In genomic region chr5:5044326-5044725, GRCm38 (mm10) we compare ENCODE assay signal across 27 mouse cellular contexts.
DNase-seq lines count a peak whose midpoint lies in the region; ATAC-seq and TF ChIP-seq lines count a peak whose summit lies in the region.
"Had no signal": no experiment of that assay in that cellular context is flagged by ENCODE, and none has a peak within 500 bp of the region (broad histone marks: within the 10 kb centered on the region; RNA-seq: fewer than 3 reads in every experiment).

No protein-coding gene starts in this region.

- no peaks in the 10 kb centered on the region for H3K27me3 ChIP-seq in forebrain, postnatal 0 days (ENCODE audit: insufficient read depth, low read length)
- no peaks in the 10 kb centered on the region for H3K27me3 ChIP-seq in forebrain, embryonic 11.5 days (ENCODE audit: control insufficient read depth, insufficient read depth, low read length)
- H3K27me3 ChIP-seq: CH12.LX; forebrain, embryonic 13.5 days; heart, embryonic 12.5 days; heart, embryonic 15.5 days; hindbrain, embryonic 13.5 days; intestine, embryonic 15.5 days; Patski had no signal

- H3K4me3 ChIP-seq in forebrain, postnatal 0 days (ENCODE audit: low read depth, low read length) = no peak overlapping the region
- H3K4me3 ChIP-seq in forebrain, embryonic 11.5 days (ENCODE audit: low read depth, low read length) = no peak overlapping the region
- H3K4me3 ChIP-seq: forebrain, embryonic 13.5 days; heart, embryonic 12.5 days; heart, embryonic 15.5 days; hindbrain, embryonic 10.5 days; hindbrain, embryonic 13.5 days; intestine, embryonic 15.5 days had no signal

- TF ChIP-seq POLR2A in brain, embryonic 14.5 days (IDR thresholded peaks at IDR 0.05; ENCODE audit: borderline replicate concordance, extremely low read depth, insufficient read depth, insufficient read length, poor library complexity, severe bottlenecking) = no peak

- peak; percentile 27 to 40 for DNase-seq in cerebellum, postnatal 14 days
- no peak for DNase-seq in cerebellum, adult 9-10 months
- DNase-seq in forebrain, postnatal 0 days = peak; percentile 62
- no peak for DNase-seq in forebrain, embryonic 11.5 days (ENCODE audit: low spot score)
- peak; percentile 32 for DNase-seq in layer of hippocampus, adult 9-11 months
- no peak for DNase-seq in layer of hippocampus, postnatal 25 days (ENCODE audit: extremely low spot score in 1 of 2, low spot score in 1 of 2)
- peak; percentile 37 for DNase-seq in brain, embryonic 14.5 days (ENCODE audit: low read depth)
- DNase-seq: adrenal gland, postnatal 14 days; B cell, adult 2 months; cerebellum, adult 11-12 months; cerebellum, adult 8-10 months; cerebellum, postnatal 36 days; gastrocnemius, postnatal 10 days; gastrocnemius, postnatal 36 days; heart, postnatal 10 days; heart, postnatal 36 days; kidney, adult 11 months had no signal

- no peak for TF ChIP-seq CTCF in forebrain, postnatal 0 days (IDR thresholded peaks at IDR 0.05; ENCODE audit: low read depth)
- TF ChIP-seq CTCF in brain, embryonic 14.5 days (IDR thresholded peaks at IDR 0.05; ENCODE audit: borderline replicate concordance, extremely low read depth, insufficient read depth, insufficient read length) = no peak

- H3K9ac ChIP-seq in forebrain, postnatal 0 days = no peak overlapping the region
- H3K9ac ChIP-seq in forebrain, embryonic 11.5 days (ENCODE audit: low read length) = no peak overlapping the region
- H3K9ac ChIP-seq: forebrain, embryonic 13.5 days; heart, embryonic 12.5 days; heart, embryonic 15.5 days; hindbrain, embryonic 13.5 days; intestine, embryonic 15.5 days had no signal

- peaks cover 7% of the 10 kb centered on the region; the same call in 1 of the 2 replicates for H3K4me1 ChIP-seq in forebrain, postnatal 0 days (ENCODE audit: insufficient read depth)
- H3K4me1 ChIP-seq in forebrain, embryonic 11.5 days (replicated peaks; ENCODE audit: control insufficient read depth, insufficient read depth, low read length) = no peaks in the 10 kb centered on the region; the same call in 1 of the 2 replicates
- H3K4me1 ChIP-seq: heart, embryonic 12.5 days; heart, embryonic 15.5 days; intestine, embryonic 15.5 days had no signal

- no peaks in the 10 kb centered on the region for H3K9me3 ChIP-seq in forebrain, postnatal 0 days (ENCODE audit: low read length)
- no peaks in the 10 kb centered on the region for H3K9me3 ChIP-seq in forebrain, embryonic 11.5 days (ENCODE audit: control insufficient read depth, low read length)
- H3K9me3 ChIP-seq: forebrain, embryonic 13.5 days; G1E; heart, embryonic 12.5 days; heart, embryonic 15.5 days; hindbrain, embryonic 10.5 days; hindbrain, embryonic 13.5 days; intestine, embryonic 15.5 days had no signal

- no peak overlapping the region for H3K4me2 ChIP-seq in forebrain, postnatal 0 days (ENCODE audit: low read depth)
- H3K4me2 ChIP-seq in forebrain, embryonic 11.5 days (ENCODE audit: low read depth, low read length, severe bottlenecking) = no peak overlapping the region
- H3K4me2 ChIP-seq: forebrain, embryonic 13.5 days; heart, embryonic 12.5 days; heart, embryonic 15.5 days; hindbrain, embryonic 13.5 days; intestine, embryonic 15.5 days had no signal

- ATAC-seq in forebrain, postnatal 0 days = peak; percentile 79
- no peak for ATAC-seq in forebrain, embryonic 11.5 days (replicated peaks; ENCODE audit: low FRiP score)
- ATAC-seq: forebrain, embryonic 13.5 days; hindbrain, embryonic 16.5 days; intestine, embryonic 15.5 days; Patski had no signal

- H3K36me3 ChIP-seq in forebrain, postnatal 0 days (ENCODE audit: insufficient read depth) = no peaks in the 10 kb centered on the region
- no peaks in the 10 kb centered on the region for H3K36me3 ChIP-seq in forebrain, embryonic 11.5 days (ENCODE audit: control insufficient read depth, insufficient read depth, low read length)
- H3K36me3 ChIP-seq: G1E; heart, embryonic 12.5 days; heart, embryonic 15.5 days; hindbrain, embryonic 10.5 days; hindbrain, embryonic 13.5 days; intestine, embryonic 15.5 days had no signal

- H3K27ac ChIP-seq in forebrain, postnatal 0 days (ENCODE audit: low read depth, low read length) = no peak overlapping the region
- no peak overlapping the region for H3K27ac ChIP-seq in forebrain, embryonic 11.5 days (ENCODE audit: low read depth, low read length)
- H3K27ac ChIP-seq: forebrain, embryonic 13.5 days; heart, embryonic 15.5 days; hindbrain, embryonic 10.5 days; hindbrain, embryonic 13.5 days; intestine, embryonic 15.5 days had no signal

- 51% methylated on average over 5 of the region's 5 CpGs for WGBS in forebrain, postnatal 0 days
- WGBS in forebrain, embryonic 11.5 days = 76% methylated on average over 5 of the region's 5 CpGs

Comparison
In these comparisons a context has a peak if more than half of its experiments do, and no peak if none do; other contexts are left out.
1. DNase-seq: peak in cerebellum, postnatal 14 days (2 of 2), forebrain, postnatal 0 days (single experiment), layer of hippocampus, adult 9-11 months (single experiment) and brain, embryonic 14.5 days (single experiment); none in cerebellum, adult 9-10 months (single experiment), forebrain, embryonic 11.5 days (single experiment) and layer of hippocampus, postnatal 25 days (0 of 2).